Mouse (Mus musculus) small intestine, adult 2 months (tissue): Measurements from ENCODE around the gene Ccdc13. TPM values are rescaled to one million over a fixed set of nuclear protein-coding genes. Genes with fewer than 3 reads are reported as not detected.

Source experiments
- H3K27ac ChIP-seq: fragments of 200-500 bp; 2 replicates; pipeline ENCODE4 v1.5.1; 2012; ENCODE audit warnings: low read depth, low read length, control low read depth, inconsistent platforms; ENCODE audit not compliant: insufficient read depth
- H3K27me3 ChIP-seq: fragments of 200-500 bp; 2 replicates; pipeline ENCODE4 v1.6.1; 2012; ENCODE audit warnings: mild to moderate bottlenecking, moderate library complexity, low read length, inconsistent platforms; ENCODE audit not compliant: control insufficient read depth, insufficient read depth
- H3K36me3 ChIP-seq: fragments of 200-500 bp; 2 replicates; pipeline ENCODE4 v1.6.1; 2012; ENCODE audit warnings: mild to moderate bottlenecking, low read length, control low read depth, inconsistent platforms; ENCODE audit not compliant: control insufficient read depth, insufficient read depth
- H3K4me1 ChIP-seq: fragments of 200-500 bp; 2 replicates; pipeline ENCODE4 v1.6.1; 2012; ENCODE audit warnings: low read length, inconsistent platforms, mixed read lengths; ENCODE audit not compliant: control insufficient read depth, insufficient read depth, insufficient read length
- H3K4me3 ChIP-seq: fragments of 200-500 bp; 2 replicates; pipeline ENCODE4 v1.5.1; 2012; ENCODE audit warnings: low read depth, mild to moderate bottlenecking, control low read depth, inconsistent platforms, low read length, moderate library complexity
- CTCF ChIP-seq: fragments of 200-500 bp; IDR thresholded peaks from 2 replicates; pipeline ENCODE4 v1.5.1; 2012; ENCODE audit warnings: low read depth, mild to moderate bottlenecking, control low read depth, inconsistent platforms, low read length, moderate library complexity, mixed read lengths; ENCODE audit not compliant: insufficient replicate concordance, insufficient read length; ENCODE audit errors: extremely low read depth
- POLR2A ChIP-seq: fragments of 200-500 bp; IDR thresholded peaks from 2 replicates; pipeline ENCODE4 v1.6.1; 2012; ENCODE audit warnings: low read depth, mild to moderate bottlenecking, control low read depth, inconsistent platforms, low read length, moderate library complexity
- WGBS: fragments of 180-500 bp; shearing (Covaris S2); methylation state at CpG from one replicate; pipeline ENCODE4 v1.1.7; 2018; 5-methylcytosine and 5-hydroxymethylcytosine counted together
- polyA plus RNA-seq: library from polyadenylated mRNA; depleted of rRNA; stranded (reverse); fragments of >200 nt; gene quantifications from 2 replicates; pipeline ENCODE4 v1.2.3, GENCODE M21; 2012

Ccdc13 gene
- polyA plus RNA-seq, 1 experiment: 0.65 TPM

DNA sequence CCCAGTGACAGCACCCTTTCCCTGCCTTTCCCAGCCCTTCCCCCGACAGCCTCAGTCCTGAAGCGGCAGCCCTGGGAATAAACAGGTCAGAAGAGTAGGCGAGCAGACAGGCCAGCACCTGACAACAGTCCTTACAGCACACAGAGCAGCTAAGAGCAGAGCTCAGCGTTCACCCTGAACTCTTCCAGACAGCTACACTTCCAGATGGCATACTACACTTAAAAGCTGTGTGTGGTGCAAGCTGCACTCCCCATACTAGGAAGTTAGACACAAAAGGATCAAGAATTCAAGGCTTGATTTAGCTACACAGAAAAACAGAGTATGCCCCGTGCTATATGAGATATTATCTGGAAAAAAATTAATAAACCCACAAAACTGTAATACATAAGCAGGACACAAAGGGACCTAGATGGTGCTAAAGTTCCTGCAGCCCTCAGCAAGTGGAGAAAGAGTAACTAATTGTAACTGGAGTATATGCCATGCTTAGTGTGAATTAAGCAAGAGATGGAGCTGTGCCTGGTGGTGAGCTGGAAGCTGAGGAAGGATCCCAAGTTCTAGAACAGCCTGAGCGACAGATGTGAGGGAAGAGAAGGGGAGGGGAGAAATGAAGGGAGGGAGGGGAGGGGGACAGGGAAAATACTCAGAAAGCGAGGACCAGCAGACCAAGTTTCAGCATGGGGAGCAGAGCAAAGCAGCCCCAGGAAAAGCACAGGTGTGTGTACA lies 9.8 kb downstream of the Ccdc13 start:
- TF ChIP-seq CTCF (no peak), POLR2A (no peak)
- no peak overlapping the region for H3K4me3 ChIP-seq
- H3K4me1 ChIP-seq: no peaks in the 10 kb centered on the region
- 58% methylated on average over 7 of the region's 7 CpGs for WGBS
- no peaks in the 10 kb centered on the region for H3K36me3 ChIP-seq
- H3K27me3 ChIP-seq: no peaks in the 10 kb centered on the region
- no peak overlapping the region for H3K27ac ChIP-seq

DNA sequence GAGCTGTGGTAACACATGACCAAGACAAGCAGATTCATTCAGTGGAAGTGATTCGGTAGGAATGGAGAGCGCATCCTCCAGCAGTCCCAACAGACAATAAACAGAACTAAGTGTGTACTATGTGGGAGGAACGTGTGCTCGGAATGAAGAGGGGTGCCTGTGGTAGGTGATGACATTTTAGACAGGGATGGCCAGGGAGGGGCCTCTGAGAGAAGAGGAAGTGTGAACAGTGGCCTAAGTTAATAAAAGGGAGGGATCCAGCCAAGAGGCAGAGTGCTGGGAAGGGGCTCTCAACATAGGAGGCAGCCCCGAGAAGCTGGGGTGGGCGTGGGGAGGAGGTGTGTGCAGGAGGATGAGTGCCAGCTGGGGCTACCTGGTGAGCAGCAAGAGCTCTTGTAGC lies 10.9 kb downstream of the Ccdc13 start:
- Histone ChIP-seq H3K27me3 (no peaks in the 10 kb centered on the region), H3K4me3 (no peak overlapping the region), H3K4me1 (no peaks in the 10 kb centered on the region), H3K36me3 (no peaks in the 10 kb centered on the region), H3K27ac (no peak overlapping the region)
- TF ChIP-seq POLR2A (no peak), CTCF (no peak)
- 56% methylated on average over 6 of the region's 6 CpGs for WGBS

GRCm38 (mm10) chr9:121826356-121826755 lies 12.9 kb downstream of the Ccdc13 start:
- no peak for TF ChIP-seq CTCF
- TF ChIP-seq POLR2A: no peak
- Histone ChIP-seq H3K4me3 (no peak overlapping the region), H3K27me3 (no peaks in the 10 kb centered on the region), H3K4me1 (no peaks in the 10 kb centered on the region), H3K36me3 (no peaks in the 10 kb centered on the region), H3K27ac (no peak overlapping the region)
- WGBS: 81% methylated on average over 3 of the region's 3 CpGs

DNA sequence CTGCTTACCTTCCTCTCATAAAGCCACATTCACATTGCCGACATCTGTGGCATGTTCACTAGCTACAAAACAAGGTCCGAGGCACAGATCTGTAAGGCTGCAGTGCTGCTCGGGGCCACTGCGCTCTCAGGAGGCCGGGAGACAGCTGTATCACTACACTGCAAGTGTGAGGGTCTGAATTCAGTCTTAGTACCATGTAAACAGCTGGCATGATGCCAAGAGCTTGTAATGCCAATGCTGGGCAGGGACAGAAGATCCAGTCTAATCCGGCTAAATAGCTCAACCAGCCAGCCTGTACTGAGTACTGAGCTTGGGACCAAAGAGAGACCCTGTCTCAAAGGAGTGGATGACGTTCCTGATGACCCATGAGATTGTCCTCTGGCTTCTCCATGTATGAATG lies 15.3 kb downstream of the Ccdc13 start:
- no peaks in the 10 kb centered on the region for H3K27me3 ChIP-seq
- H3K4me3 ChIP-seq: no peak overlapping the region
- no peak overlapping the region for H3K27ac ChIP-seq
- H3K36me3 ChIP-seq: no peaks in the 10 kb centered on the region
- WGBS: 79% methylated on average over 7 of the region's 7 CpGs
- no peak for TF ChIP-seq CTCF
- no peak for TF ChIP-seq POLR2A
- no peaks in the 10 kb centered on the region for H3K4me1 ChIP-seq

DNA sequence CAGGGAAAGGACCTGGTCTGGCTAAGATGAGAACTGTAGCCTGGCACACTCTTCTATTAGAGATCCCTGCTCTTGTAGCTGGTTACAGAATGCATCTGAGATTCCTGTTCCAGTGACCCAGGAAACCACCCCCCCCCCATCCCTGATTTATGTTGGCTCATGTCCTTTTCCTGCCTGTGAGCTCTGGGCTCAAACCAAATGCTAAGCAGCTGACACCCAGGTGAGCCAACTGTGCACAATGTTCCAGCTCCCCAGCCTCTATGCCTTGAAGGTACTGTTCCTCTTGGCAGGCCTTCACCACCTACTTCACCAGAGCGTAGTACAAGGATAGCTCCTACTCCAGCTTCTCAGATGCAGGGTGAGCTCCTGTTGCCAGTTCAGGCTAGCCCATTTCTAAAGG lies 16.2 kb downstream of the Ccdc13 start:
- Histone ChIP-seq H3K36me3 (no peaks in the 10 kb centered on the region), H3K4me1 (no peaks in the 10 kb centered on the region), H3K4me3 (no peak overlapping the region), H3K27me3 (no peaks in the 10 kb centered on the region), H3K27ac (no peak overlapping the region)
- 82% methylated on average over 1 of the region's 1 CpGs for WGBS
- TF ChIP-seq CTCF (no peak), POLR2A (no peak)

DNA sequence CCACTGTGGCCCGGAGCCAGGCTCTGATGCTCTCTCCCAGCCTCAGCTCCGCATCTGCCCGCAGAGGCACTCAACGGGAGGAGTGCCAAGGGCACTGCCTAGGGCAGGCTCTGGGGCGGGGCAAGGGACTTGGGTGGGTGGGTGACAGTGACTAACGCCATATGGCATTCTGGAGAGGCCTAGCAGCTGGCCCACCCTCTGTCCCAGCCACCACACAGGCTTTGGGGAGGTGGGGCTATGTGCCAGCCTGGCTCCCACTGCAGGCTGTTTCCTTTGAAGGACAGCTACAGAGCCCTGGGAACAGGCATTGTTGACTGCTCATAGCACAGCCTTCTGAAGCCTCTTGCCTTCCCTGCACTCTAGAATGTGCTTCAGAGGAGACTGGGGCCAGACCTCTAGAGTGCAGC lies 16.7 kb downstream of the Ccdc13 start:
- Histone ChIP-seq H3K27ac (no peak overlapping the region), H3K36me3 (no peaks in the 10 kb centered on the region), H3K4me1 (no peaks in the 10 kb centered on the region), H3K27me3 (no peaks in the 10 kb centered on the region), H3K4me3 (no peak overlapping the region)
- 27% methylated on average over 6 of the region's 6 CpGs for WGBS
- TF ChIP-seq CTCF (no peak), POLR2A (no peak)

DNA sequence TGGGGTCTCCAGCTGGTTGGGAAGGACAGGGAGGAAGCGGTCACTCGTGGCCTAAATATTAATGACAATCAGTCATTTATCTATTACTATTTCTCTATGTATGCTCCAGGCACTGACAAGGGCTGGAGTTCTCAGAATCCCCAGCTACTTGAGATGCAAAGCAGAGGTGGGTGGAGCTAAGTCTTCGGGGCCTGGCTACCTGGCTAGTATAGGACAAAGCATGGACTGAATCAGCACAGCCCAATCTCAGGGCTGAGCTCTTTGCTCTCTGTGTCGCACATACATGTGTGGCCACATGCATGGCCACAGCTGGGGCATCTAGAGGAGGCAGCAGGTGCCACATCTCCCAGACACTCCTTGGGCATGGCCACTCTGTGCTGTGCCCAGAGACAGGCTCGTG lies 18.5 kb downstream of the Ccdc13 start:
- 60% methylated on average over 5 of the region's 5 CpGs for WGBS
- Histone ChIP-seq H3K27ac (no peak overlapping the region), H3K4me1 (no peaks in the 10 kb centered on the region), H3K4me3 (no peak overlapping the region), H3K27me3 (no peaks in the 10 kb centered on the region), H3K36me3 (no peaks in the 10 kb centered on the region)
- TF ChIP-seq CTCF: no peak
- no peak for TF ChIP-seq POLR2A
